Mouse (Mus musculus): ENCODE measurements around the gene Cep170. TPM values are rescaled to one million over a fixed set of nuclear protein-coding genes. Genes with fewer than 3 reads are reported as not detected.

The Cep170 gene
- total RNA-seq, 2 experiments from 2014 or later: 92.1 to 95.3 TPM

DNA sequence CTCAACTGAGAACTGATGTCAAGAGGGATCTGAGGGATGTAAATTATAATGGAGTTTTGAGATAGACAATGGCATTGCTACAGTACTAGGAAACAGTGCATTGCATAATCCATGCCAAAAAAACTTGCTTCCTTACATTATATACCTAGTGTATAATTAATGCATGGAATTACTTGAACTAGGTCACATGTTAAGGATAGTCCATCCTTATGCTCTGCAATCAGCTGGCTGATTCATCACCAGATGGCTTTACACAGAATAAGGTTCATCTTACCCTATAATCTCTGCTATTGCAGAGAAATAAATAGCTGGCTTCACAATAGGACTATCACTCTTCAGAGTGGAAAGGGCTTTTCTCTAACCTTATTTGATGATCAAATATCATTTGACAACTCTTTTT lies 15.2 kb downstream of the Cep170 start:
- TF ChIP-seq CTCF (IDR thresholded peaks at IDR 0.05): no peak
- intact Hi-C loops (cut with DNase I): no loop called here
- Histone ChIP-seq H3K4me3 (no peak overlapping the region), H3K27ac (peak overlapping the region; percentile 7; the same call in 1 of the 2 replicates)
- no peak for DNase-seq (ENCODE audit: extremely low spot score in 1 of 2, low spot score in 2 of 2)

DNA sequence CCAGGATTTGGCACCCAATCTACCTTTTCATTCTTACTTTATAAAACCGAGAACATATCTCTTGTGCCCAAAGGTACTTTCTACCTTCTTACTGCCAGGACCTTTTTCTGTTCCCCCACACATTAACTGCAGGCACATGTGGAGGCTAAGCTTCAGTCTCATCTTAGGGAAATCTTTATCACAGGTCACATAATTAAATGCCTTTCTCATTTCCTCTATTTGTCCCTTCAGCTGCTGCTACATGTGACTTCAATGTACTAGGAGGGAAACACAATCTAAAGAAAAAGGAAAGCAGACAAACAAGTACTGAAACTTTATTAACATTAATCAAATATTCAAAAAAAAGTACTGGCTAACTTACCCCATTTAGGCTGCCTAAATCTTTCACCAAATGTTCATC lies 21.7 kb downstream of the Cep170 start:
- DNase-seq (ENCODE audit: extremely low spot score in 1 of 2, low spot score in 2 of 2): no peak
- no peak overlapping the region for H3K4me3 ChIP-seq
- intact Hi-C loops (cut with DNase I): no loop called here
- no peak for TF ChIP-seq CTCF (IDR thresholded peaks at IDR 0.05)
- no peak overlapping the region for H3K27ac ChIP-seq

DNA sequence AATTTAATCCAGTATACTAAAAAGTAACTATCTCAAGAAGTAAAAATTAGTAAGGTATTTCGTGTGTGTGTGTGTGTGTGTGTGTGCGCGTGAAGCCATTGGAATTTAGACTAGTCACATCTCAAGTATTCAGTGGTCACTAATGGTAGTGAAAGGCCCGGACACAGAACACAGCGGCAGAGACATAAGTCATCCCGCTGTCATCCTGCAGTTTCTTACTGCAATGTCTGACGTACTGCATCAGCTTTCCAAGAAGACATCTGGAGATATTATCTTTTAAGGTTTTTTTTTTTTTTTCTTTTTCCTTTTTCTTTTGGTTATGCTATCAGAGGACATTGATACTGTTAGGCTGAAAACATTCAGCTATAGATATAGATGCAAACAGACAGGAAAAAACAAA lies 24.5 kb downstream of the Cep170 start:
- no peak for DNase-seq (ENCODE audit: extremely low spot score in 1 of 2, low spot score in 2 of 2)
- intact Hi-C loops (cut with DNase I): no loop called here
- no peak overlapping the region for H3K27ac ChIP-seq
- TF ChIP-seq CTCF (IDR thresholded peaks at IDR 0.05): no peak
- H3K4me3 ChIP-seq: no peak overlapping the region

DNA sequence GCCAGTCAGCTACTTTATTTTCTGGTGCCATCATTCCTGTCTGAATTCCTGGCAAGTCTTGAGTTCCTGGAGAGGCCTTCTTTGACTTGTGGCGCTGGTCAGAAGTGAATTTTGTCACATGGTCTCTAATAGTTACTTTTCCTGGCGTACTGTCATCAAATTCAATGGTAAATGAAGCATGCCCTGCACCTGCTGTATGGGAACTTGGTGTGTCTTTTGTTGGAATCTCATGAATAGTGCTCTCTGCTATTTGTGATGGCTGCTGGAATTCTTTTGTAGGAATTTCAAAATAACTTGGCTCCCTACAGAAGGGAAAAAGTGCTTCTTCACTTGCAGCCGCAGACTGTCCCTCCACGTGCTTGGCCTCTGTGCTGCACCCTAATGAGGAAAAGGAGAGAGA lies 39.3 kb downstream of the Cep170 start:
- DNase-seq (ENCODE audit: extremely low spot score in 1 of 2, low spot score in 2 of 2): no peak
- intact Hi-C loops (cut with DNase I): no loop called here
- no peak overlapping the region for H3K27ac ChIP-seq
- TF ChIP-seq CTCF (IDR thresholded peaks at IDR 0.05): no peak
- no peak overlapping the region for H3K4me3 ChIP-seq

DNA sequence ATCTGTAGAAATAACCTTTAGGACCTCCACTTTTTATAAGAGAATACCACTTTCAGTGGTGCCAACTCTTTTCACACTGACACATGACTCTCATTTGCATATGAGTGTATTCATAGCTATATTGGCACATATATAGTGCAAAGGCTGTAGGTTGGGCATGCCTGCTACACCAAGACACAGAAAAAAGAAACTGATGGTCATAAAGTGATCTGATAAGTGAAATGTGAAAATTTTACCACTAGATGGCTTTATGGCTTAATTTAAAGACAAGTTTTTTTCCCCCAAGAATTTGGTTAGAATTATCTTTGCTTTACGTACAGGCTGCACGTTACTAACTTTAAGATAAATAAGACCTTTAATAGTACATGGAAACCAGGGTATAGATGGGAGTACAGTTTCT lies 51.6 kb downstream of the Cep170 start:
- Histone ChIP-seq H3K27ac (no peak overlapping the region), H3K4me3 (no peak overlapping the region)
- intact Hi-C loops (cut with DNase I): loop anchor here (5.0 kb wide), 1 partner anchor 100 kb away; no protein-coding TSS in a partner anchor
- DNase-seq (ENCODE audit: extremely low spot score in 1 of 2, low spot score in 2 of 2): no peak
- peak; percentile 38 for TF ChIP-seq CTCF (IDR thresholded peaks at IDR 0.05)

DNA sequence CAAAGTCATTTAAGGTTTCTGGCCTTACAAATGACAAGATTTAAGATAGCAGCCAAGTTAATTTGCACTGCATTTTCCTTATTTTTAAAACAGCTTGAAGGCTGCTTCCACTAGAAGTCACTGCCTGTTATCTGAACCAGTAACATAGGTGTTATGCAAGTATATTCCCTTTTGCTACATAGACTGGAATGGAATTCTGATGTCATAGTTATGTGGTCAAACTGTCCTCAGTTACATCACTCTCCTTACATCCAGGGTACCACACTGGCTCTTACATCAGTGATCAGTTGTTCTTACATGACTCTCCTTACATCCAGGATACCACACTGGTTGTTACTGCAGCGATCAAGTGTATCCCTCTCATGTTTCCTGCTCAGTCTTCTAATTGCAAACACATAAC lies 53.2 kb downstream of the Cep170 start:
- Histone ChIP-seq H3K27ac (no peak overlapping the region), H3K4me3 (no peak overlapping the region)
- DNase-seq (ENCODE audit: extremely low spot score in 1 of 2, low spot score in 2 of 2): no peak
- intact Hi-C loops (cut with DNase I): loop anchor here (5.0 kb wide), 1 partner anchor 102 kb away; no protein-coding TSS in a partner anchor
- TF ChIP-seq CTCF (IDR thresholded peaks at IDR 0.05): no peak

DNA sequence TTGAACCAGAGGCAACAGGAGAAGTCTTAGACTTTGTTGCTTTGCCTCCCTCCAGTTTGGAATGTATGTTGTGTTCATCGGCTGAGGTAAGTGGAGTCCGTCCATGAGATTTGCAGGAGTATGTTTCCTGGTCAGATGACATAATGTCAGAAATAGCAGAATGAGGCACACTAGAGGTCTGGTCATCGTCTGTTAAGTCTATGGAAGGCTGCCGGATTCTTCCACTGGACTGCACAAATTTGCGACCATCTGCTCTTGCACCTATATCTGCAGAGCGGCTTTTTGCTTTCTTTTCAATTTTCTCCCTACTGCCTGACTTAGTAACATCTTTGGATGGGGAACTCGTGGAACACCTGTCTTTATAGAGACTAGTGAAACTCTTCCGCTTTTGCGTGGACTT lies 58.3 kb downstream of the Cep170 start:
- Histone ChIP-seq H3K27ac (no peak overlapping the region), H3K4me3 (no peak overlapping the region)
- intact Hi-C loops (cut with DNase I): loop anchor here (5.0 kb wide), 1 partner anchor 92 kb away; no protein-coding TSS in a partner anchor
- TF ChIP-seq CTCF (IDR thresholded peaks at IDR 0.05): no peak
- DNase-seq (ENCODE audit: extremely low spot score in 1 of 2, low spot score in 2 of 2): no peak

DNA sequence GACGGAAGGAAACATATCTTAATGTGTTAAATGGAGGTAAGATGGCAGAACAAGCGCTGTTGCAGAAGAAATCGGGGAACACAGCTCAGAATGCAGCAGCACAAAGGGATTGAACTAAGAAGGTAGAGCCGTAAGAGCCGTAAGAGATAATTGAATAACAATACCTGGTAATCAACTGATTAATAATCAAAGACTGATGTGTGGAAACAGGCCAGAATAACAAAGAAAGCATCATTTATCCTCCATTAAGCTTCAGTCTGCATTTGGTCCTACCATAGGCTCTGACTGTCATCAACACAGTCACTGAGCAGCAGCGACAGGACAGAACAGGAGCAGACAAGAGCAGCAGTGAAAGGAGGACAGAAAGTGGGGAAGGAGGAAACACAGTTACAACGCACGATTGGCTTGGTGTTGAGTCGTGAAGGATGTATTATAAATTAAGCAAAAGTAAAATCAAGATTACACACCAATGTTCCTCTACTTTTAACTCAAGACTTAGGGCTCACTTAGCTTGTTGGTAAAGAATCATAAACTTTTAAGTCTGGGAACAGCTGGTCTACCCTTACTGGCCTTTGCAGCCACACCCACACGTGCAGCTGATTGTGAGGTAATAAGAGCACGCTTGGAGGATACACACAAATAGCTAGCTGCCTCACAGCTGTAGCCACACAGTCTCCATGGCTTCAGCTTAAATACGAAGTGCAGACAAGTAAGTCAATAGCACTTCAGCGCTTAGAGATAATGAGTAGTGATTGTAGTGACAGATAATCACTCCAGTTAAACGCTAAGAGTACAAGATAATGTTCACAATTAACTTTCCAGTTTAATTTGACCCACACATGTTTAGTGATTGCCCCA lies 59.8 kb downstream of the Cep170 start:
- no peak for DNase-seq (ENCODE audit: extremely low spot score in 1 of 2, low spot score in 2 of 2)
- Histone ChIP-seq H3K4me3 (no peak overlapping the region), H3K27ac (no peak overlapping the region)
- TF ChIP-seq CTCF (IDR thresholded peaks at IDR 0.05): no peak
- intact Hi-C loops (cut with DNase I): no loop called here

DNA sequence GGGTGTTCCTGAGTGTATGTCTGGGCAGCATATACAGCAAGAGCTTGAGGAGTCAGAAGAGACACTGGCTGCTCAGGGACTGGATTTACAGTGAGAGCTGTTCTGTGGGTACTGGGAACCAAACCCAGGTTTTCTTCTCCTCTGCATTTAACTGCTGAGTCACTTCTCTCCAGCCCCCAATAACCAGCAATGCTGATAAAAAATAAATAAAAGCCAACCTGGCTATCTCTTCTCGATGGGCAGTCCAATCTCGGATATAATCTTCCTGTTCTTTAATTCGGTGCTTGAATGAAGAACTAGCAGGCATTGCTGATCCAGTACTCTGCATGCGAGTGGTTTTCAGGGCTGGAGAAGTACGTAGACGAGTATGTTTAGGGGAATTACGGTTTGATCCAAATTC lies 64.2 kb downstream of the Cep170 start:
- intact Hi-C loops (cut with DNase I): no loop called here
- Histone ChIP-seq H3K4me3 (no peak overlapping the region), H3K27ac (no peak overlapping the region)
- DNase-seq (ENCODE audit: extremely low spot score in 1 of 2, low spot score in 2 of 2): no peak
- TF ChIP-seq CTCF (IDR thresholded peaks at IDR 0.05): no peak

DNA sequence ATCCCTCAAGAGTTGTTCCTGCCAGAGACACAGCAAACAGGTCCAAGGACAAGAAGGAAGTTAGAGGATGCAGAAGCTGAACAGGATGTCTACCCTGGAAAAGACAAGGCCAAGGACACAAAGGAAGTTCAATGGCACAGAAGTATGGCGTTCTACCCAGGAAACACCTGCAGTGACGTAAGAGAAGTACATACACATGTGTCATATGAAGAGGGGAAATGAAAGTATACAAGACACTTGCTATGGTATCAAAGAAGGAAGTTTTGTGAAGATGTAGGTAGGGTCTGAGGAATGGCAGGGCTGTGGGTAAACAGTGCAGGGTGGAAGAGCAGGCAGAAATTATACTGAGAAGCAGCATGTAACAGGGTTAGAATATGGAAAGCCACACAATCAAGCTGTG lies 81.0 kb downstream of the Cep170 start:
- Histone ChIP-seq H3K27ac (no peak overlapping the region), H3K4me3 (no peak overlapping the region)
- DNase-seq (ENCODE audit: extremely low spot score in 1 of 2, low spot score in 2 of 2): no peak
- intact Hi-C loops (cut with DNase I): no loop called here
- TF ChIP-seq CTCF (IDR thresholded peaks at IDR 0.05): no peak

DNA sequence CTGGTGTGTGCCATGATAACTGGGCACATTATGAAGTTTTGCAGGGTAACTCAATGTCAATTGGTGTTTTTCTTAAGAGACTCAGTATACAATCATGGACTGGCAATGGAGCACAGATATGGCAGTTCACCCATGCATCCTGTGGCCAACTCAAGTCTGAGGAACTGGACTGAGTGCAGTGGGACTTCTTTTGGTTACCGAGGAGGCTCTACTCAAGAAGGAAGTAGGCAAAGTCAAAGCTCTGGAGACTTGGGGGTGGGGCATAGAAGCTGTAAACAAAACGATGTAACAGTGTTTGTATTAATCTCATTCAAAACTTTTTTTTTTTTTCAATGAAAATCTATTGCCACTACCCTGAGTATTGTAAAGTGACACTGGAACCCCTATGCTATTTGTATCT lies 83.3 kb downstream of the Cep170 start:
- no peak for DNase-seq (ENCODE audit: extremely low spot score in 1 of 2, low spot score in 2 of 2)

DNA sequence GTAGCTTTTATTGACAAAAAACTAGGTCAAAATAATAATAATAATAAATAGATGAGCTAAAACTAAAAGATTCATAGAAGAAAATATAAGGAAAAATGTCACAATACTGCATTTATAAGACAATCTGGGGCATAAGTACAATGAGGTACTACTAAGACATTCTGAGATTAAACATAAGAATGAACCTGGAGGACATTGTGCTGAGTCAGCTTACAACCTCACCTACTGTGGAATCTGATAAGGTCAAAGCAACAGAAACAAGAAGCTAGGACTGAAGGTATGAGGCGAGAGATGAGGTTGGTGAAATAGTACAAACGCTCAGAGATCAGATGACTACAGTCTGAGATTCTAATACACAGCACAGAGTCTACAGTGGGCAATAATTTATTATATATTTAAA lies 86.5 kb downstream of the Cep170 start:
- no peak for DNase-seq (ENCODE audit: extremely low spot score in 1 of 2, low spot score in 2 of 2)
- no peak overlapping the region for H3K27ac ChIP-seq
- intact Hi-C loops (cut with DNase I): no loop called here
- no peak for TF ChIP-seq CTCF (IDR thresholded peaks at IDR 0.05)
- no peak overlapping the region for H3K4me3 ChIP-seq

More for the DNA sequence above, 83.3 kb downstream of the Cep170 start:
- intact Hi-C loops (cut with DNase I): no loop called here
- Histone ChIP-seq H3K4me3 (no peak overlapping the region), H3K27ac (no peak overlapping the region)
- no peak for TF ChIP-seq CTCF (IDR thresholded peaks at IDR 0.05)

DNA sequence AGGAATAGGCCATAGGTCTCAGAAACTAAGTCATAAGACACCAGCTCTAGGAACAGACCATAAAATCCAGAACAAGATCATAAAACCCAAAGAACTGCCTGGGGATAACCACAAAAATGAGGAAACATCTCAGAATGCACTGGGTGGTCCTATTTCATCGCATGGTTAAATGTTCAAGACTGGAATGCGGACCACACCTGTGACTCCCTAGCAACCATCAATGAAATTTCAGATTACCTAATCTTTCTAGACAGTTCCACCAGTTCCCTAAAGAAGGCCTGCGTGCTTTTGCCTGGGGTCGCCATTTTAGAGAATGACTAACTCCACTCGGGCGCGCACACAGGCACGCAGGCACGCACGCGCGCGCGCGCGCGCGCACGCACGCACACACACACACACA lies 89.1 kb downstream of the Cep170 start:
- intact Hi-C loops (cut with DNase I): no loop called here
- Histone ChIP-seq H3K27ac (no peak overlapping the region), H3K4me3 (no peak overlapping the region)
- no peak for DNase-seq (ENCODE audit: extremely low spot score in 1 of 2, low spot score in 2 of 2)
- TF ChIP-seq CTCF (IDR thresholded peaks at IDR 0.05): no peak

Data from left cerebral cortex, adult 2 months (tissue).